Mouse (Mus musculus): ENCODE data around the gene Uncx.

- no peak for TF ChIP-seq CHD2 (IDR thresholded peaks at IDR 0.05; ENCODE audit: low read depth, low read length)
- TF ChIP-seq ZNF384 (IDR thresholded peaks at IDR 0.05; ENCODE audit: low read depth, low read length): no peak
- TF ChIP-seq MAFK (IDR thresholded peaks at IDR 0.05; ENCODE audit: insufficient read depth, low read depth, low read length): no peak
Measured at GRCm38 (mm10) chr5:139535386-139535919, 7.8 kb upstream of the Uncx start.

Data from ES-E14 (cell line).